Mouse (Mus musculus): Measurements from ENCODE around the gene Pip4k2b.

- TF ChIP-seq EP300 (optimal IDR thresholded peaks at IDR 0.05) (no peak), CTCF (IDR thresholded peaks at IDR 0.05; ENCODE audit: low read depth) (no peak)
These were observed 74.7 kb downstream of the Pip4k2b start for GRCm38 (mm10) chr11:97669829-97670228.
